Mouse (Mus musculus) heart, embryonic 14.5 days (tissue): Measurements from ENCODE around the gene Fancf. TPM values are rescaled to one million over a fixed set of nuclear protein-coding genes. Genes with fewer than 3 reads are reported as not detected.

Source experiments
- ATAC-seq: fragments of 200-750 bp; cut with Nextera tagmentation; 2 replicates; pipeline ENCODE4 v1.8.0; 2017; ENCODE audit warnings: low read depth, moderate TSS enrichment; ENCODE audit not compliant: insufficient number of reproducible peaks, insufficient read depth, low FRiP score
- H3K27ac ChIP-seq, 2 experiments: fragments of 200-500 bp in 1 of 2; fragments of 300-500 bp in 1 of 2; sonication (generic) in 1 of 2; replicated peaks in 1 of 2; 2 replicates each; pipeline ENCODE4 v1.5.1; 2012 to 2014; ENCODE audit warnings: low read depth in 2 of 2, low read length in 2 of 2, control low read depth in 1 of 2, mild to moderate bottlenecking in 1 of 2, mixed read lengths in 1 of 2; ENCODE audit not compliant: control insufficient read depth in 1 of 2, insufficient read depth in 1 of 2
- H3K27me3 ChIP-seq: fragments of 300-500 bp; sonication (generic); 2 replicates; pipeline ENCODE4 v1.6.1; 2014; ENCODE audit warnings: mild to moderate bottlenecking, low read length, control low read depth; ENCODE audit not compliant: control insufficient read depth, insufficient read depth
- H3K36me3 ChIP-seq: fragments of 300-500 bp; sonication (generic); 2 replicates; pipeline ENCODE4 v1.6.1; 2014; ENCODE audit warnings: mild to moderate bottlenecking, control low read depth, low read length, mixed read lengths; ENCODE audit not compliant: control insufficient read depth, insufficient read depth
- H3K4me1 ChIP-seq, 2 experiments: fragments of 200-500 bp in 1 of 2; fragments of 300-500 bp in 1 of 2; sonication (generic) in 1 of 2; 2 replicates each; pipeline ENCODE4 v1.6.1; 2012 to 2014; ENCODE audit warnings: low read length in 2 of 2, control low read depth in 1 of 2, mixed read lengths in 1 of 2; ENCODE audit not compliant: control insufficient read depth in 2 of 2, insufficient read depth in 2 of 2
- H3K4me2 ChIP-seq: fragments of 300-500 bp; sonication (generic); 2 replicates; pipeline ENCODE4 v1.6.1; 2014; ENCODE audit warnings: mild to moderate bottlenecking, low read length
- H3K4me3 ChIP-seq, 2 experiments: fragments of 200-500 bp in 1 of 2; fragments of 300-500 bp in 1 of 2; sonication (generic) in 1 of 2; 2 replicates each; pipeline ENCODE4 v1.5.1; 2012 to 2014; ENCODE audit warnings: low read length in 2 of 2, mild to moderate bottlenecking in 2 of 2, control low read depth in 1 of 2, low read depth in 1 of 2, moderate library complexity in 1 of 2; ENCODE audit not compliant: control insufficient read depth in 1 of 2, insufficient read depth in 1 of 2
- H3K9ac ChIP-seq: fragments of 300-500 bp; sonication (generic); 2 replicates; pipeline ENCODE4 v1.6.1; 2014; ENCODE audit warnings: mild to moderate bottlenecking, low read length
- H3K9me3 ChIP-seq: fragments of 300-500 bp; sonication (generic); 2 replicates; pipeline ENCODE4 v1.6.1; 2016; ENCODE audit warnings: low read length, control low read depth; ENCODE audit not compliant: control insufficient read depth
- WGBS: fragments of 180-500 bp; shearing (Covaris S2); extraction: QIAGEN DNeasy Blood & Tissue Kit; methylation state at CpG from one replicate; pipeline ENCODE4 v1.1.7; 2014; 5-methylcytosine and 5-hydroxymethylcytosine counted together
- polyA plus RNA-seq: library from polyadenylated mRNA; unstranded; fragments of >200 nt; fragmentation: Nextera tagmentation; extraction: Ambion mirVana; gene quantifications from 2 replicates; pipeline ENCODE4 v1.2.1, GENCODE M21; 2014

Gene Fancf
- polyA plus RNA-seq, 1 experiment from 2014 or later: 9.3 TPM

DNA sequence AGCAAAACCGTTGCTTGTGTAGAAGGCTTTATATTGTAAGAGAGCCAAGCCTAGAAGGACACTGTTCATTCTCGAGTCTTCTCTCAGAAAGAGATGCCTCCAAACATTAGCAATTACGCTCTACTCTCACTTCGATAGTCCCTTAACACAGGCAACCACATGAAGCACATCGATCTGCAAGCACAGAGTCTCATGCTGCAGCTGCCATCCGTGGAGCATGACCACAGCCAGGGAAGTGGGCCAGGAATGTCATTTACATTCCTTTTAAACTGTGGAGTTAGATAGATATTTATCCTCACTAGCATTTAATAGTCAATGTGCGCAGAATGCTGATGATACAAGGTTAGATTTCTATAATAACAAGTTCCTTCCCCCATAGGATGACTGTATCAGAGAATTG lies 21.6 kb downstream of the Fancf start:
- H3K9me3 ChIP-seq: no peaks in the 10 kb centered on the region
- H3K36me3 ChIP-seq: no peaks in the 10 kb centered on the region
- H3K27ac ChIP-seq: no peak overlapping the region
- H3K9ac ChIP-seq: no peak overlapping the region
- no peak overlapping the region for H3K4me2 ChIP-seq
- no peak overlapping the region for H3K4me3 ChIP-seq
- H3K4me1 ChIP-seq: no peaks in the 10 kb centered on the region
- no peak for ATAC-seq
- 70% methylated on average over 7 of the region's 7 CpGs for WGBS
- H3K27me3 ChIP-seq: no peaks in the 10 kb centered on the region

DNA sequence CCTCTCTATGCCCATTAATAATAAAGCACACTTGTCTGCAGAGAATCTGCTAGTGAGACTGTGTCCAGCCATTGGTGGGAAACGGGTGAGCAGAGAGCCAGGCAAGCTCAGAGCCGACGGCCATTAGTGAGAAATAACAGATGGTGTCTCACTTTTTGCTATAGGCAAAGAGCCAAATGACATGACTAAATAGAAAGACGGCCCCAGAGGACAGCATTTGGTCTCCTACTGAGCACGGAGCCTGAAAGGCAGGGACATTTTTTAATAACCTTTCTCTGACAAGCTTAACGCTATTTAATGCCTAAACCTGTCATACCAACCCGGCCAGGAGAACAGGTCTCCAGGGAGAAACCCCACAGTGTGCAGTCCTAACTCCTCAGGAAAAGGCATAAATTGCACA lies 30.1 kb downstream of the Fancf start:
- no peaks in the 10 kb centered on the region for H3K9me3 ChIP-seq
- no peak for ATAC-seq
- no peaks in the 10 kb centered on the region for H3K27me3 ChIP-seq
- no peak overlapping the region for H3K4me3 ChIP-seq
- 51% methylated on average over 7 of the region's 7 CpGs for whole genome bisulfite sequencing
- H3K4me1 ChIP-seq: no peaks in the 10 kb centered on the region
- H3K27ac ChIP-seq: no peak overlapping the region
- no peak overlapping the region for H3K9ac ChIP-seq
- no peaks in the 10 kb centered on the region for H3K36me3 ChIP-seq
- no peak overlapping the region for H3K4me2 ChIP-seq

DNA sequence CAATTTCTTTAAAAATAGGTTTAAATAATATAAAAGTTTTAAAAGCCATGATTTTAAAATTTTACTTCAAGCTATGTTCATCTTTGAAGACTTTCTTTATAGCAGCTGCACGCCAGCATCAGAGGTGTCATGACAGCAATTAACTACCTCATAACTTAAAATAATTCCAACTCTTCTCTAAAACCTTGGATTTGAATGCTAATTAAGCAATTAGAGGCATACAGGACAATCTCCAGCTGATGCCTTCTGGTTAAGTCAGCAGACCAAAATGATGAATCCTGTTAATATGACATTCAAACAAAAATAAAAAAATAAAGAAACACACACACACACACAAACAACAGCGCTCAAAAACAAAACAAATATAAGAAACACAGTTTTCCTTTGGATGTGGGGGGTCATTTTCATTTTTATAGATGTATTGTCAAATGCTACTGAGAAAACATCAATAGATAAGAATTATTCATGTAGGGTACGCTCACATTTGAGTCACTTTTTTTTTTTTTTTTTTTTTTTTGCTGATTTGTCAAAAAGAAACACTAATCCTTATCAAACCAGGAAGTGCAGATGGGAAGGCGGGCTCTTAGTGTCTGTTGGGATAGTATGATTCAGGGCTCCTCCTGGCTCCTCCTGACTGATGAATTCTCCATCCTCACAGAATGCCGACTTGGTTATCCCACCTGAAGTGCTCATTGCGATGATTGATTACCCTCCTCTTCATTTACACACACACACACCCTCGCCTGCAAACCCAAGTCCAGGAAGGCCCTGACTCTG lies 38.3 kb downstream of the Fancf start:
- no peaks in the 10 kb centered on the region for H3K36me3 ChIP-seq
- H3K4me2 ChIP-seq: no peak overlapping the region
- no peak overlapping the region for H3K4me3 ChIP-seq
- H3K9me3 ChIP-seq: no peaks in the 10 kb centered on the region
- no peak for ATAC-seq
- no peaks in the 10 kb centered on the region for H3K27me3 ChIP-seq
- no peak overlapping the region for H3K27ac ChIP-seq
- no peak overlapping the region for H3K9ac ChIP-seq
- H3K4me1 ChIP-seq: no peaks in the 10 kb centered on the region
- 68% methylated on average over 7 of the region's 7 CpGs for WGBS

DNA sequence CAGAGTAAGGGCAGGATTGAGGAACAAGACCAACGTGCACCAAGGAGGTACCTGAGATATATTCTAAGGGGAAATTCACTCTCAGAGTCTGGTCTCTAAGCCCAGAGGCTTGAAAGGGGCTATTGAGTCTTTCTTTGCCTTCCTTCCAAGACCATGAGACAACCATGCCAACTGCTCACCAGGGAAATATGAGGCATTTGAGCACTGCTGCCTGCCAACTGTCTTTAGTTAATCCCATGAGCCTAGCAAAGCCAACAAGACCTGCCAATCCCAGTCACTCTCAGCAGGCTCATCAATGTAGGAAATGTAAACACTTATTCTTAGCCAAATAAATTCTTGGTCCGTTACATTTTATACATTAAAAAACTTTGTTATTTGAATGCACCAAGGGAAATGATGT lies 40.6 kb downstream of the Fancf start:
- Histone ChIP-seq H3K4me3 (no peak overlapping the region), H3K9ac (no peak overlapping the region), H3K36me3 (no peaks in the 10 kb centered on the region), H3K4me2 (no peak overlapping the region), H3K27me3 (no peaks in the 10 kb centered on the region), H3K4me1 (no peaks in the 10 kb centered on the region), H3K9me3 (no peaks in the 10 kb centered on the region), H3K27ac (no peak overlapping the region)
- ATAC-seq: no peak
- WGBS: 54% methylated on average over 2 of the region's 2 CpGs

DNA sequence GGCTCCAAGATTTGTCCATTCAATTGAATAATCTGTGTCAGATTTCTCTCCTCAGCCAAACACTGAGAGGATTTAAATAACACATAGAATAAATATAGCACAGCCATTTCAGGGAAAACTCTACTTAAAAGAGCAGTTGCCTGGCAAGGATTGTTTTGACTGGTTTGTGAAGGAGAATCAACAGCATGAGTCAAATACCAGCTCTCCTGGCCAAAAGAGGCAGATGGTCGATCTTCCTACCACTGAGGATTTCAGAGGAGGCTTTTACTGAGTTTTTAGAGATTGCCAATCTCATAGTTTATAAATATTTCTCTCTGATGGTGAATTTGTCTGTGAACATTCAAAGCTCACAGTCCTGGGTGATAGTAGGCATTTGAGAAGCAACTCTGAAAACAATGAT lies 42.2 kb downstream of the Fancf start:
- WGBS: 49% methylated on average over 1 of the region's 1 CpGs
- ATAC-seq: no peak
- H3K27ac ChIP-seq: no peak overlapping the region
- no peak overlapping the region for H3K9ac ChIP-seq
- no peak overlapping the region for H3K4me2 ChIP-seq
- H3K27me3 ChIP-seq: no peaks in the 10 kb centered on the region
- H3K36me3 ChIP-seq: no peaks in the 10 kb centered on the region
- no peaks in the 10 kb centered on the region for H3K4me1 ChIP-seq
- no peak overlapping the region for H3K4me3 ChIP-seq
- no peaks in the 10 kb centered on the region for H3K9me3 ChIP-seq

DNA sequence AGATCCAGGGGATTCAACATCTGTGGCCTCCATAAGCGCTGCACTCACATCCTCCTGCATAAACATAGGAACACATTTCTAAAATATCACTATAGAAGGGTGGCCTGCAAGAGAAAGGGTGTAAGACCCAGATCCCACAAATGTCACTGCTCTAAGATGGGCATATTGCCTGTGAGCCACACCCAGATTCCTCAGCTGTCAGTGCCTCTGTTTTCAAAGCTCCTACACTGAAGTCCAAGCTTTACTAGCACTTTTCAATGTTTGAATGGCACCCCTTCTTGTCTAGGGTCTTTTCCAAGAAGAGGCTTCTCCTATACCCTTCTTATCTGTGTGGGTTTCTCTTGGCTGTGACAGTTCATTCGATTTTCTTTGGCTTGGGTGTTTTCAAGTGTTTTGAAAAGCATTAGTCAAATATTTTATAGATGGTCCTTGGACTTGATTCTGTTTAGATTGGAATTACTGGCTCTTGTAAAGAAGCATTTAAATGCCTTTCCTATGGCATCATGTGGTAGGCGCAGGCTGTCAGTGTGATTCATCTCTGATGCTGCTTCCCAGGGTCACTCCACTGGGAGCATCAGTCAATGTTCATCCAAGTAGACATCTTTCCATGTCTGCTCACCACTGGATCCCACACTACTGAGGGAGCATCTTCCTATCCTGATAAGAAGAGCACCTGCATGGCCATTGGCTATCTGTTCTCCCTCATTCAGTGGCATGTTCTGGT lies 43.7 kb downstream of the Fancf start:
- no peak for ATAC-seq
- H3K4me3 ChIP-seq: no peak overlapping the region
- H3K4me1 ChIP-seq: no peaks in the 10 kb centered on the region
- no peak overlapping the region for H3K27ac ChIP-seq
- H3K27me3 ChIP-seq: no peaks in the 10 kb centered on the region
- H3K9me3 ChIP-seq: no peaks in the 10 kb centered on the region
- H3K9ac ChIP-seq: no peak overlapping the region
- no peaks in the 10 kb centered on the region for H3K36me3 ChIP-seq
- WGBS: 47% methylated on average over 3 of the region's 3 CpGs
- H3K4me2 ChIP-seq: no peak overlapping the region

DNA sequence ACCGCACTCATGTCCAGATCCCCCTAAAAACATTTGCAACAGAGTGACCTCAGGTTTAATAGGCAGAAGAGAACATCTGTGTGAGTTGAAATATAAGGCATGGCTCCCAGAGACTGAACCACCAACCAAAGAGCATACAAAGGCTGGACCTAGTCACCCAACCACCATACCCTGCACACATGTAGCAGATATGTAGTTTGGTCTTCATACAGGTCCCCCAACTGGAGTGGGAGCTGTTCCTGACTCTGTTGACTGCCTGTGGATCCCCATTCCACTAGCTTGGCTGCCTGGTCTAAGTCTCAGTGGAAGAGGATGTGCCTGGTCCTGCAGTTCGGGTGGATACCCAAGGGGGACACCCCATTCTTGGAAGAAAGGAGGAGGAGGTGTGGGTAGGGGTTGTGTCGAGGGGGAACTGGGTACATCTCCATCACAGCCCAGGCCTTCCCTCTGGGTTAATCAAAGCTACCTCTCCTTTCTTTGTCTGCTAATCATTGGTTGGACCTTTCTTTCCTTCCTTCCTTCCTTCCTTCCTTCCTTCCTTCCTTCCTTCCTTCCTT lies 45.7 kb downstream of the Fancf start:
- Histone ChIP-seq H3K9me3 (no peaks in the 10 kb centered on the region), H3K36me3 (no peaks in the 10 kb centered on the region), H3K27me3 (no peaks in the 10 kb centered on the region), H3K4me3 (no peak overlapping the region), H3K9ac (no peak overlapping the region), H3K27ac (no peak overlapping the region), H3K4me2 (no peak overlapping the region), H3K4me1 (no peaks in the 10 kb centered on the region)
- ATAC-seq: no peak
- WGBS: 50% methylated on average over 3 of the region's 3 CpGs
